Mouse (Mus musculus): ENCODE results near the gene Gm45837.

GRCm38 (mm10) chr7:101479841-101480240 is 69.2 kb downstream of the Gm45837 start:
- TF ChIP-seq CTCF (conservative IDR thresholded peaks at IDR 0.05; ENCODE audit: insufficient read depth, insufficient read length, low read depth, low read length), result no peak
- TF ChIP-seq POLR2A (IDR thresholded peaks at IDR 0.05; ENCODE audit: low read depth, low read length), result no peak

Data from kidney, adult 2 months (tissue).